Mouse (Mus musculus) CH12.LX (cell line): ENCODE results near the gene Ace.

Experiments used
- CTCF ChIP-seq, 2 experiments: IDR thresholded peaks in 1 of 2; conservative IDR thresholded peaks in 1 of 2; 2 replicates each; pipeline ENCODE4 v1.5.1; 2011 to 2012; ENCODE audit warnings: low read depth in 2 of 2, low read length in 2 of 2, improper control_type of control experiment in 1 of 2, inconsistent platforms in 1 of 2, mild to moderate bottlenecking in 1 of 2, moderate library complexity in 1 of 2
- EP300 ChIP-seq: IDR thresholded peaks from 2 replicates; pipeline ENCODE4 v1.6.1; 2011; ENCODE audit warnings: low read length, improper control_type of control experiment
- MAFK ChIP-seq: IDR thresholded peaks from 2 replicates; pipeline ENCODE4 v1.6.1; 2011; ENCODE audit warnings: low read length, improper control_type of control experiment; ENCODE audit not compliant: insufficient replicate concordance
- POLR2A ChIP-seq: IDR thresholded peaks from 2 replicates; pipeline ENCODE4 v1.6.1; 2011; ENCODE audit warnings: low read depth, mild to moderate bottlenecking, improper control_type of control experiment, low read length
- USF1 ChIP-seq: IDR thresholded peaks from 2 replicates; pipeline ENCODE4 v1.6.1; 2014; ENCODE audit warnings: low read depth, mild to moderate bottlenecking, inconsistent platforms, low read length, improper control_type of control experiment
- ZC3H11A ChIP-seq: IDR thresholded peaks from 2 replicates; pipeline ENCODE4 v1.6.1; 2012; ENCODE audit warnings: low read depth, mild to moderate bottlenecking, inconsistent platforms, low read length, improper control_type of control experiment

DNA sequence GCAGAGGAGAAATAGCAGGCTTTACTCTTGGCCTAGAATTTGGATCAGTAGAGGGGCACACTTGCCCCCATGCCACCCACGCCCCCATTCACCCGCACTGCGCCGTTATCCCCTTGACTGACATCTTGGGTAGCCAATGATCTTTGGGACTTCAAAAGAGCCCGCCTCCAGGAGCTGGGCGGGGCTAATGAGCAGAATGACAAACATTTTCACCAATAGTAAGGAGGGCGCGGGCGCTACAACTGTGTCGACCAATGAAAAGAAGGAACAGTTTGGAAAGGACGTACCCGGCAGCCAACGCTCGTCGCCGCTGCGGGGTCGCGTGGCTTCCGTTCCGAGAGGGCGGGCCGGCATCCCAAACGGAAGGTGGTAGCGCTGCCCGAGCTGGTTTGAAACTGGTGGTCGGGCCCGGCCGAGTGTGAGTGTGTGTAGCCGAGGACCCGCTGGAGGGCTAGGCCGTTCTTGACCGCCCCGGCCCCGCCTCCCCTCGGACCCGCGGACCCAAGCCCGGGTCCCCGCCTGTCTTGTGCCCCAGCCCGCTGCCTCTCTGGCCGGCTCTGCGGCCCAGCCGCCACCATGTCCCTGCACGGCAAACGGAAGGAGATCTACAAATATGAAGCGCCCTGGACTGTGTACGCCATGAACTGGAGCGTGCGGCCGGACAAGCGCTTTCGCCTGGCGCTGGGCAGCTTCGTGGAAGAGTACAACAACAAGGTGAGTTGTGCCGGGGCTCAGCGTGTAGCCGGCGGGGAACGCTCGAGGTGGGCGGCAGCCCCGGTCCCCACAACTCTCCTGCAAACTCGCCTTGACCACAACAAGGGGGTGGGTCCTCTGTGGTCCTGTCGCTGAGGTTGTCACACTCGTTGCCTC, 69.0 kb downstream of the Ace start, which contains the start of gene Dcaf7:
- no peak for TF ChIP-seq ZC3H11A
- TF ChIP-seq MAFK: no peak
- TF ChIP-seq POLR2A: peak; percentile 76
- peak; percentile 81 for TF ChIP-seq USF1
- no peak for TF ChIP-seq EP300
- TF ChIP-seq CTCF (conservative IDR thresholded peaks at IDR 0.05 in 1 of 2, IDR thresholded peaks at IDR 0.05 in 1 of 2; ENCODE audit: low read depth in 2 of 2, low read length in 2 of 2): no peak
